15 mouse cellular contexts compared by ENCODE assay signal in the genomic region with DNA sequence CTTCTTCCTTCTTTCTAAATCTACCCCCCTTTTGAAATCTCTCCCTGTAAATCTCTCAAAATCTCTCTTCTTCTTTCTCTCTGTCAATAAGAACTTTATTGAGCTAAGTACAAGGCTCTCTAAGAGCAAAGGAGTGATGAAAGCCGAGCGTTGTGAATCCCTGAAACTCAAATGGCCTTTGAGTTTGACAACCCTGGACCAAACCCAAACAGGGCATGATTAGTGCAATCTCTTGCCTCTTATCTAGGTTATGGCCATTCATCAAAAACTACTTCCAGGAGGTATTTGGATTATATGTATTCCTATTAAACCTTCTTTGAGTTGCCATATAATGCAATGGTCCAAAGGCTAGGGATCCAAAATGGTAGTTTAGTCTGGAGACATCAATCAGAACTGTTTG.
DNase-seq lines count a peak whose midpoint lies in the region.
"Had no signal": no experiment of that assay in that cellular context is flagged by ENCODE, and none has a peak within 500 bp of the region (broad histone marks: within the 10 kb centered on the region; RNA-seq: fewer than 3 reads in every experiment).

No protein-coding gene starts in this region.

- DNase-seq in adrenal gland, adult (ENCODE audit: inconsistent age in 2 of 2, low spot score in 1 of 2): peak; percentile 9 to 87
- DNase-seq in adrenal gland, postnatal 25 days: no peak
- peak; percentile 61 for DNase-seq in adrenal gland, adult 8-10 months
- DNase-seq in adrenal gland, postnatal 4 days (ENCODE audit: low spot score in 2 of 2): no peak
- DNase-seq in adrenal gland, postnatal 10 days: peak; percentile 40
- DNase-seq in adrenal gland, postnatal 36 days: peak; percentile 30 to 56
- DNase-seq in gastrocnemius, postnatal 36 days: no peak
- DNase-seq: B cell, adult 2 months; cerebellum, adult 11 months; cerebellum, adult 18-20 months; cerebellum, adult 8-10 months; cerebellum, adult 9-11 months; cerebellum, postnatal 14 days; cerebellum, postnatal 36 days; embryo, embryonic 11 days had no signal

- intact Hi-C loops in gastrocnemius, postnatal 36 days (cut with DNase I): no loop called here

Comparison
In these comparisons a context has a peak if more than half of its experiments do, and no peak if none do; other contexts are left out.
1. DNase-seq: peak in adrenal gland, adult (2 of 2), adrenal gland, adult 8-10 months (single experiment), adrenal gland, postnatal 10 days (single experiment) and adrenal gland, postnatal 36 days (2 of 2); none in adrenal gland, postnatal 25 days (single experiment), adrenal gland, postnatal 4 days (0 of 2) and gastrocnemius, postnatal 36 days (0 of 2).